Mouse (Mus musculus): ENCODE measurements at regions not wholly inside any gene's neighbourhood (a gene's known extent, or its start where the extent isn't known, plus 50 kb on each side); places are given as distances from the start of the nearest gene placed in this dataset.

DNA sequence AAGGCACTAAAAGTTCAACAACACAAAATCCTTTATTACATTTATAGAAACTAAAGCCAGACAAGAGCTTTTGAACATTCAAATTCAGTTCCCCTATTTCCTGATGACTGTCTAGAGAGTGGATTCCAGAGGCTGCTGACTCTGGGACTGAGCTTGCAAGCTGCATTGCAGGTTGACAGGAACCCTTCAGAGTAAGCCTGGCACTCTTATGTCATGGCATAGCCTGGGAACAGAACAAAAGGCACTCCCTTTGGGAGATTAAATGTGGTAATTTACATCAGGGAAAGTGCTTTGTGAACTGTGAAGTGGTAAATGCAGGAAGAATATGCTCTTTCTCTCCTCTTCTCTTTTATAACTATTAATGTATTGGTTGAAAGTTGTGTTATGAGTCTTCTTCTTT, 847.3 kb downstream of the Bcl11a start:
- no peaks in the 10 kb centered on the region for H3K27me3 ChIP-seq (ENCODE audit: control insufficient read depth, insufficient read depth, low read depth, low read length)
- H3K4me2 ChIP-seq (ENCODE audit: low read depth, low read length) = no peak overlapping the region
- H3K4me1 ChIP-seq (replicated peaks; ENCODE audit: control insufficient read depth, insufficient read depth, low read length) = no peaks in the 10 kb centered on the region
- no peak overlapping the region for H3K27ac ChIP-seq (ENCODE audit: low read length)
- no peak overlapping the region for H3K4me3 ChIP-seq (ENCODE audit: low read length)
- H3K36me3 ChIP-seq (ENCODE audit: control insufficient read depth, insufficient read depth, low read length) = no peaks in the 10 kb centered on the region
- H3K9me3 ChIP-seq (ENCODE audit: control insufficient read depth, low read length) = no peaks in the 10 kb centered on the region
- no peak overlapping the region for H3K9ac ChIP-seq (ENCODE audit: low read length)
- ATAC-seq (ENCODE audit: low read depth) = no peak

DNA sequence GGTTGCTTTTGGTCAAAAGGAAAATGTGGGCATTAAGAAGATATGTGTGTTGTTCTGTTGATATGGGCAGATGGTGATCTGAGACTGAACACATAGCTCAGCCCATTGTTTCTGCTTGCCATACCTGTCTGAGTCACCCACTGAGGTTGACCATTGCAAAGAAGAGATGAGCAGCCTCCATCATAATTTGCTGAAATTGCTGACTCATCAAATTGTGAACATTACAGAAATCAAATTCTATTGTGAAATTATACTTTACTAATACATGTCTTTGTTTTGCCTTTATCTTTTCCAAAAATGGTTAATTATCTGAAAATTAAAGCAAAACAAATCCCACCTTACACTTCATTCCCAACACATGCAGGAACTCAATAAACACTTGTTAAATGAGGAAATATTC, 865.8 kb downstream of the Bcl11a start:
- Histone ChIP-seq H3K4me1 (replicated peaks; ENCODE audit: control insufficient read depth, insufficient read depth, low read length) (no peaks in the 10 kb centered on the region), H3K9me3 (ENCODE audit: control insufficient read depth, low read length) (no peaks in the 10 kb centered on the region), H3K4me2 (ENCODE audit: low read depth, low read length) (no peak overlapping the region), H3K4me3 (ENCODE audit: low read length) (no peak overlapping the region), H3K9ac (ENCODE audit: low read length) (no peak overlapping the region), H3K27me3 (ENCODE audit: control insufficient read depth, insufficient read depth, low read depth, low read length) (no peaks in the 10 kb centered on the region), H3K27ac (ENCODE audit: low read length) (no peak overlapping the region), H3K36me3 (ENCODE audit: control insufficient read depth, insufficient read depth, low read length) (no peaks in the 10 kb centered on the region)
- no peak for ATAC-seq (ENCODE audit: low read depth)

DNA sequence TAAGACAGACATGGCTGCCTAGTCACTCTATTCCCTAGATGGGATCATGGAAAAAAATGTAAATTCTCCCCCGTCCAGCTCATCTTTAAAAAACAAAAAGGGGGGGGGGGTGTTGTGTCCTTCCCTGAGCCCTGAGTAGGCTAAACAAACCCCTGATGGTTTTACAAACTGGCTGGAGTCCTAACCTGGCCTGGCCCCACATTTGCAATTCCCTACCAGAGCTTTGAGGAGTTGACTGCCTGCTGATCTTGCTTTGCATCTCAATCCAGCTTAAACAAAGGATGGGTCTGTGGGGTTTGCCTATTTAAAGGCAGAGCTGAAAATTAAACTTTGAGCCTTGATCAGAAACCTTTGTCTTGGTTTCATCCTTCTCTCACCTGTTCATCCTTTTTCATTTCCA, 873.3 kb downstream of the Bcl11a start:
- Histone ChIP-seq H3K27me3 (ENCODE audit: control insufficient read depth, insufficient read depth, low read depth, low read length) (no peaks in the 10 kb centered on the region), H3K4me1 (replicated peaks; ENCODE audit: control insufficient read depth, insufficient read depth, low read length) (no peaks in the 10 kb centered on the region), H3K9ac (ENCODE audit: low read length) (no peak overlapping the region), H3K9me3 (ENCODE audit: control insufficient read depth, low read length) (no peaks in the 10 kb centered on the region), H3K36me3 (ENCODE audit: control insufficient read depth, insufficient read depth, low read length) (no peaks in the 10 kb centered on the region), H3K4me2 (ENCODE audit: low read depth, low read length) (no peak overlapping the region), H3K4me3 (ENCODE audit: low read length) (no peak overlapping the region), H3K27ac (ENCODE audit: low read length) (no peak overlapping the region)
- no peak for ATAC-seq (ENCODE audit: low read depth)
- WGBS = 64% methylated on average over 1 of the region's 1 CpGs

DNA sequence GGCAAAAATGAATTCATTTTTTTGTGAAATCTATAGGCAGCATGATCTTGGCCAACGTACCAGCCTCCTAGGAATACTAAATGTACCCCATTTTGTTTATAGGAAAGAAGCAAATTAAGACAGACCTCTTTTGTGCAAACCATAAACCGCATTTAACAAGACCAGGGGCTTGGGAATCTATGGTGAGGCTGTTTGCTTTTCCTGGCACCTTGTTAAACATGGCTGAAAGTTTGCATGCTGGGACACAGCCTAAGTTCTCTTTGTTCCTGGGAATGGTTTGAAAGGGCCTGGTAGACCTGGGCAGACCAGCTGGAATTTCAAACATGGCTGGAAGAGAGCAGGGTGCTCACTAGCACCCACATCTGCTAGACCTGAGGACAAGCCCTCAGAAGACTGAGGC, 894.5 kb downstream of the Bcl11a start:
- Histone ChIP-seq H3K4me3 (ENCODE audit: low read length) (no peak overlapping the region), H3K27ac (ENCODE audit: low read length) (no peak overlapping the region), H3K36me3 (ENCODE audit: control insufficient read depth, insufficient read depth, low read length) (no peaks in the 10 kb centered on the region), H3K4me1 (replicated peaks; ENCODE audit: control insufficient read depth, insufficient read depth, low read length) (no peaks in the 10 kb centered on the region), H3K9ac (ENCODE audit: low read length) (no peak overlapping the region), H3K27me3 (ENCODE audit: control insufficient read depth, insufficient read depth, low read depth, low read length) (no peaks in the 10 kb centered on the region), H3K4me2 (ENCODE audit: low read depth, low read length) (no peak overlapping the region), H3K9me3 (ENCODE audit: control insufficient read depth, low read length) (no peaks in the 10 kb centered on the region)
- no peak for ATAC-seq (ENCODE audit: low read depth)
- 66% methylated on average over 2 of the region's 2 CpGs for WGBS

DNA sequence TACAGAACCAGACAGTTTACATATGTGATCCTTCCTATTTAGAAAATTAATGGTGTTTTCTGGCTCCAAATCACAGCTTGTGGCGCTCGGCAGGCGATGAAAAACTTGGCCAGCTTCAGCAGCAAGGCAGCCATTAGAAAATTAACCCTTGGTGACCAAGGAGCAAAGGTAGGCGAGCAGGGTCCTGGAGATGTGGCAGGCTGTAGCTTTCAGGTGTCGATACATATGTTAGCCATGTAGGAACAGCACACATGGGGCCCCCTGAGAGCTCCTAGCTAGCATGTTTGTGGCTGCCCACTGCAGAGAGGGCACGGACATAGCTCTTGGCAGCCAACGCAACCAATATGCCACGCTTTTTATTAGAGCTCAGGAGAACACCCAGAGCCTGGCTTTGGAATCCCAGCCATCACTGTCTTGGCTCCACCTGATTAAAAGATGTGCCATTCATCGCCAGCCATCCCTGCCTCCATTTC, 902.4 kb downstream of the Bcl11a start:
- ATAC-seq (ENCODE audit: low read depth) = no peak
- H3K4me3 ChIP-seq (ENCODE audit: low read length) = no peak overlapping the region
- H3K4me1 ChIP-seq (replicated peaks; ENCODE audit: control insufficient read depth, insufficient read depth, low read length) = no peaks in the 10 kb centered on the region
- no peak overlapping the region for H3K27ac ChIP-seq (ENCODE audit: low read length)
- no peaks in the 10 kb centered on the region for H3K27me3 ChIP-seq (ENCODE audit: control insufficient read depth, insufficient read depth, low read depth, low read length)
- 53% methylated on average over 9 of the region's 9 CpGs for WGBS
- H3K4me2 ChIP-seq (ENCODE audit: low read depth, low read length) = no peak overlapping the region
- no peak overlapping the region for H3K9ac ChIP-seq (ENCODE audit: low read length)
- no peaks in the 10 kb centered on the region for H3K36me3 ChIP-seq (ENCODE audit: control insufficient read depth, insufficient read depth, low read length)
- no peaks in the 10 kb centered on the region for H3K9me3 ChIP-seq (ENCODE audit: control insufficient read depth, low read length)

DNA sequence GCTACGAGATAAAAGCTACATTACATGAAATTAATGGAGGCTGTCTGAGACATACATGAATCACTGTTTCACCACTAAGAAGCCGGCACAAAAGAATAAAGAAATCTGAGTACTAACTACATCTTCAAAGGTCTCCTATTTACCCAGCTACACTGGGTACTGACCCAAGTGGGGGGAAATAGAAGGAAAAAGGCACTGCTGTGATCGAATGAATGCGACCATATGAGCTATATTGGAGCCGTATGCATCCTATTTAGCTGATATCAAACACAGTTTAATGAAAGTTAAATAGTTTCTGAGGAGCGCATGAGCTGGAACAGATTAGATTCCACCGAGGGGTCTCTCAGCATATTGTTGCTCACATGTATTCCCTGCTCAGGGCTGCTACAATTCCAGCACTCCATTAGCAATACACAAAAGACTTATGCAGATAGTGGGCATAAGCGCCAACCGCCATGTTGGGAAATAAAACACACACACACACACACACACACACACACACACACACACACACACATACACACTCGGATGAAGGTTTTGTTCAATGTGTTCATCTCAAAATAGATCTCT, 905.3 kb downstream of the Bcl11a start:
- Histone ChIP-seq H3K4me3 (ENCODE audit: low read length) (no peak overlapping the region), H3K4me1 (replicated peaks; ENCODE audit: control insufficient read depth, insufficient read depth, low read length) (no peaks in the 10 kb centered on the region), H3K27ac (ENCODE audit: low read length) (no peak overlapping the region), H3K27me3 (ENCODE audit: control insufficient read depth, insufficient read depth, low read depth, low read length) (no peaks in the 10 kb centered on the region), H3K36me3 (ENCODE audit: control insufficient read depth, insufficient read depth, low read length) (no peaks in the 10 kb centered on the region), H3K9me3 (ENCODE audit: control insufficient read depth, low read length) (no peaks in the 10 kb centered on the region), H3K4me2 (ENCODE audit: low read depth, low read length) (no peak overlapping the region), H3K9ac (ENCODE audit: low read length) (no peak overlapping the region)
- 61% methylated on average over 10 of the region's 10 CpGs for WGBS
- no peak for ATAC-seq (ENCODE audit: low read depth)

DNA sequence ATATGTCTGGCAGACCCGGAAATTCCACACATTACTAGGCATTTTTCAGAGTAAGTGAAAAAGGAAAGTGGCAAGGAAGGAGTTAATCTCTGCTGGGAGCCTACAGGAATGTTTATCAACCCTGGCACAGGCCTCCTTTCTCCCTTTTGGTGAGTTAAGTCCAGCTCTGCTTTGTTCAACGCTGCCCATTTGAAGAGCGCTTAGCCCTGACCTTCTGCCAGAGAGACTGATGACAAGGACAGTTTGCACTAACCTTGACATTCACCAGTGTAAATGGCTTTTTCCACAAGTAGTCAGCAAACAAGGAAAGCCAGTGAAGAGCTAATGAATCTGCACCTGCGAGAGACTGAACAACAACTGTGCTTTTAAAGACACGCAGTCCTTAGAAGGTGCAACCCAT, 927.6 kb downstream of the Bcl11a start:
- no peak for ATAC-seq (ENCODE audit: low read depth)
- H3K36me3 ChIP-seq (ENCODE audit: control insufficient read depth, insufficient read depth, low read length) = no peaks in the 10 kb centered on the region
- WGBS = 14% methylated on average over 5 of the region's 5 CpGs
- H3K27ac ChIP-seq (ENCODE audit: low read length) = no peak overlapping the region
- H3K9me3 ChIP-seq (ENCODE audit: control insufficient read depth, low read length) = no peaks in the 10 kb centered on the region
- H3K4me3 ChIP-seq (ENCODE audit: low read length) = no peak overlapping the region
- H3K4me2 ChIP-seq (ENCODE audit: low read depth, low read length) = no peak overlapping the region
- H3K4me1 ChIP-seq (replicated peaks; ENCODE audit: control insufficient read depth, insufficient read depth, low read length) = peaks cover 3% of the 10 kb centered on the region; the same call in 1 of the 2 replicates
- H3K27me3 ChIP-seq (ENCODE audit: control insufficient read depth, insufficient read depth, low read depth, low read length) = no peaks in the 10 kb centered on the region
- no peak overlapping the region for H3K9ac ChIP-seq (ENCODE audit: low read length)

DNA sequence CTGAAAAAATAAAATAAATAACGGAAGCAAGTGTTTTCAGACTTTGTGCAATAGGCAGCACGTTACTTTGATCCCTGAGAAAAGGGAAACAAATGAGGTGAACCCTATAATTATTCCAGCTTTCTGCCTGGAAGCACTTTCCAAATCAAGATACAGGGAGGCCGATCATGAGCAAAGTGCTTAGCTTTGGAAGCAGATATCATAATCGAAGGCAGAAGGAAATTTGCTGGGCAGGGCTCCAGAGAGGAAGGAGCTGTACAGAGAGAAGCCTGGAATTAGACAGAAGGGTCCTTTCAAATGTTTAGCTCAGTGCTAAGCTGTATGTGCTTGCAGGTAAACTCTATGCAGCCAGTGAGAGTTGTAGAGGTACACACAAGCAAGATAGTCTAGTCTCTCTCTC, 948.9 kb downstream of the Bcl11a start:
- no peaks in the 10 kb centered on the region for H3K4me1 ChIP-seq (replicated peaks; ENCODE audit: control insufficient read depth, insufficient read depth, low read length)
- ATAC-seq (ENCODE audit: low read depth) = no peak
- WGBS = 43% methylated on average over 4 of the region's 4 CpGs

DNA sequence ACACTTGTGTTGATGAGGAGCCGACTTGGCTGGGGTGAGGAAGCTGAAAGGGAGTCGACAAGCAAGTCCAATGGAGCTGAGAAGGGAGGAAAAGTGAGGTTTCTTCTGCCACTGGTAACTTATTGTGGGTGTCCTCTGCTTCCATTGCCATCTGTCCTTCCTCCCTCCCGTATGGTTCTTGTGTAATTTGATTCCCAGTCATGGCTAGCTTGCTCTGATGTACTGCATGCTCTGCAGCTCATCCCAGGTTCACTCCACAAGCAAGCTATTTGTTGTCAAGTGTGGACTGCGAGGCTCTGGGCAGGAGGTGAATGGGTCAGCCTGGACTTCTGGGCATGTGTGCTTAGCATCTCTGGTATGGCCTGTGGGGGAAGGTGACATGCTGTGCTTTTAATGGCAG, 963.1 kb downstream of the Bcl11a start:
- H3K9me3 ChIP-seq (ENCODE audit: control insufficient read depth, low read length) = no peaks in the 10 kb centered on the region
- H3K27ac ChIP-seq (ENCODE audit: low read length) = no peak overlapping the region
- H3K9ac ChIP-seq (ENCODE audit: low read length) = no peak overlapping the region
- H3K4me2 ChIP-seq (ENCODE audit: low read depth, low read length) = no peak overlapping the region
- H3K4me3 ChIP-seq (ENCODE audit: low read length) = no peak overlapping the region
- no peaks in the 10 kb centered on the region for H3K36me3 ChIP-seq (ENCODE audit: control insufficient read depth, insufficient read depth, low read length)
- H3K4me1 ChIP-seq (replicated peaks; ENCODE audit: control insufficient read depth, insufficient read depth, low read length) = no peaks in the 10 kb centered on the region
- no peak for ATAC-seq (ENCODE audit: low read depth)
- no peaks in the 10 kb centered on the region for H3K27me3 ChIP-seq (ENCODE audit: control insufficient read depth, insufficient read depth, low read depth, low read length)
- WGBS = 33% methylated on average over 4 of the region's 4 CpGs

More for the DNA sequence above, 948.9 kb downstream of the Bcl11a start:
- H3K27me3 ChIP-seq (ENCODE audit: control insufficient read depth, insufficient read depth, low read depth, low read length) = no peaks in the 10 kb centered on the region
- H3K36me3 ChIP-seq (ENCODE audit: control insufficient read depth, insufficient read depth, low read length) = no peaks in the 10 kb centered on the region
- H3K9ac ChIP-seq (ENCODE audit: low read length) = no peak overlapping the region
- no peaks in the 10 kb centered on the region for H3K9me3 ChIP-seq (ENCODE audit: control insufficient read depth, low read length)
- H3K27ac ChIP-seq (ENCODE audit: low read length) = no peak overlapping the region
- H3K4me3 ChIP-seq (ENCODE audit: low read length) = no peak overlapping the region
- H3K4me2 ChIP-seq (ENCODE audit: low read depth, low read length) = no peak overlapping the region

DNA sequence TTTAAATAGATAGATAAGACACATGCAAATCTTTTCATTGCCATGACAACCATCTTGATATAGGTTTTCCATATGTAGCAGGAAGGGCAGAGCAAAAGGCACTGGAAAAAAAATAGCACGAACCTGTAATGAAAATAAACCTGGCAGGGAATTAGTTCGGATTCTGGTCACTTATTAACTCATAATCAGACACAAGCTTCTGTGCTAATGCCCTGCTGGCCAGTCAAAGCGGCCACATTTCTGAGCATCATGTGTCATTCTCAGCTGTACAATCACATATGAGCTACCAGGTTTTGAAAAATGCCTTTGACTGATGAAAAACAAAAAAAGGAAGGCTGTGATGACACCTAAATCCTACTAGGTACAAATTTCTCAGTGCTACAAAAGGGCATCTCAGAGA, 964.9 kb downstream of the Bcl11a start:
- Histone ChIP-seq H3K9ac (ENCODE audit: low read length) (no peak overlapping the region), H3K36me3 (ENCODE audit: control insufficient read depth, insufficient read depth, low read length) (no peaks in the 10 kb centered on the region), H3K4me1 (replicated peaks; ENCODE audit: control insufficient read depth, insufficient read depth, low read length) (no peaks in the 10 kb centered on the region), H3K4me2 (ENCODE audit: low read depth, low read length) (no peak overlapping the region), H3K9me3 (ENCODE audit: control insufficient read depth, low read length) (no peaks in the 10 kb centered on the region), H3K4me3 (ENCODE audit: low read length) (no peak overlapping the region), H3K27me3 (ENCODE audit: control insufficient read depth, insufficient read depth, low read depth, low read length) (no peaks in the 10 kb centered on the region), H3K27ac (ENCODE audit: low read length) (no peak overlapping the region)
- 64% methylated on average over 3 of the region's 3 CpGs for WGBS
- ATAC-seq (ENCODE audit: low read depth) = no peak

Measured in lung, embryonic 16.5 days (tissue).